Mouse (Mus musculus) embryonic fibroblast, embryonic 13.5 days (primary cell): ENCODE measurements around the gene Gm34302.

Source experiments
- CTCF ChIP-seq: IDR thresholded peaks from 2 replicates; pipeline ENCODE4 v1.5.1; 2011; ENCODE audit warnings: mild to moderate bottlenecking, control low read depth, low read length, moderate library complexity, borderline replicate concordance; ENCODE audit not compliant: insufficient read depth
- POLR2A ChIP-seq: IDR thresholded peaks from 2 replicates; pipeline ENCODE4 v1.6.1; 2011; ENCODE audit warnings: low read depth, mild to moderate bottlenecking, control low read depth, low read length, moderate library complexity

DNA sequence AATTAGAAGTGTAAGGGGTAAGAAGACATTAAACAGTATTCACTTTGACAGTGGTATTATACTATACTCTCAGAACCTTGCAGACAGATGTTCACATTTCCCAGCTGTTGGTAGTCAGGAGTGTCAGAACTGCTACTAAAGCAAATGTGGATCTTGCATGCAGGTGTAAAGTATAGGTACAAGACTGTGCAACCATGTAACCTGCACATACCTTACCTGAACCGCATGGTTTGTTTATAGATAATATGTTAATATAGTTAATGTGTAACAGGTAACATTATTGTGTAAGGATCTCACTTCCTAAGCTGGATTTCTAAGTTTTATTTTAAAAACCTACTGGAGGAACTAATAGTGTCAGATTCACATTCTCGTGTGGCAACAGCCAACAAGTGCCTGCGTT is 44.8 kb downstream of the Gm34302 start:
- TF ChIP-seq CTCF (no peak), POLR2A (no peak)
